Mouse (Mus musculus): ENCODE results near the gene Hes1. TPM values are rescaled to one million over a fixed set of nuclear protein-coding genes. Genes with fewer than 3 reads are reported as not detected.

Gene Hes1
- polyA plus RNA-seq, 1 experiment from 2014 or later, result 20.1 TPM

DNA sequence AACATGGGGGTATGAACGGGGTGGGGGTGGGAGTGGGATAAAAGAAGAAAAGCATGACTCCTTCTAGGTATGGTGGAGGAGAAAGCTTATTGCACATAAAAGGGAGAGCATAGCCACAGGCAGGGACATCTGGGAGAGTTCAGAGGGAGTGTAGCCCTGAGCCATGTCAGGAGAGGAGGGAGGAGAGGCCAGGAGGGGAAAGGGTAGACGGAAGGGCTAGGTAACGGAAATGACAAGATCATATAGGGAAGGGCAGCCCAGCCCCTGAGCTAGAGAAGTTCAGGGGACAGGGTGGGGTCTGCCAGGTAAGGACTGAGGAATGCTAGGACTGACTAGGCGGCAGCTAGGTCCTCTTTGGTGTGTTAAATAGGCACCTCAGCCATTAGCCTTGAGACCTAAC lies 17.8 kb downstream of the Hes1 start:
- Histone ChIP-seq H3K4me1 (ENCODE audit: insufficient read depth) (no peaks in the 10 kb centered on the region), H3K9me3 (ENCODE audit: low read length) (no peaks in the 10 kb centered on the region), H3K27ac (ENCODE audit: low read depth) (no peak overlapping the region), H3K9ac (replicated peaks) (no peak overlapping the region), H3K27me3 (ENCODE audit: insufficient read depth, low read length) (no peaks in the 10 kb centered on the region), H3K4me3 (ENCODE audit: low read depth, low read length) (no peak overlapping the region), H3K4me2 (ENCODE audit: low read depth, low read length) (no peak overlapping the region), H3K36me3 (replicated peaks; ENCODE audit: insufficient read depth, low read length) (no peaks in the 10 kb centered on the region)
- DNase-seq, result no peak
- ATAC-seq, result no peak
- WGBS (ENCODE audit: insufficient replicate concordance), result 71% methylated on average over 4 of the region's 4 CpGs
- TF ChIP-seq CTCF (IDR thresholded peaks at IDR 0.05; ENCODE audit: low read depth) (no peak), EP300 (IDR thresholded peaks at IDR 0.05; ENCODE audit: low read depth) (no peak)

DNA sequence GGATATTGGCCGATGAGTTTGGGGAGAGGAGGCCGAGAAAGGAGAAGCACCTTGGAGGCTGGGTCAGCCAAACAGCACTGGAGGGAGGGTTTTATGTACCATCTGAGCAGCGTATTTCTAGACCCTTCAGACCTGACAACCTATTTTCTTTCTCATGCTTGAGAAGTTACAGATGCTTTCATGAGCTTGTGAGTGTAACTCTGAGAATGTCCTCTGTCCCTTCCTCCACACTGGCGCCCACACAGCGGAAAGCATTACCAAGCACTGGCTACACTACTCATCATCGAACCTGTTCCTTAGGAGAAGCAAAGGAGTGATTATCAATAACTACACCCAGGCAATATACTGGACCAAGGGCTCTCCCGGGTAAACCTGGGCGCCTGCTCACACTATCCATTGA lies 18.8 kb downstream of the Hes1 start:
- Histone ChIP-seq H3K4me1 (ENCODE audit: insufficient read depth) (no peaks in the 10 kb centered on the region), H3K9ac (replicated peaks) (no peak overlapping the region), H3K36me3 (replicated peaks; ENCODE audit: insufficient read depth, low read length) (no peaks in the 10 kb centered on the region), H3K27me3 (ENCODE audit: insufficient read depth, low read length) (no peaks in the 10 kb centered on the region), H3K4me2 (ENCODE audit: low read depth, low read length) (no peak overlapping the region), H3K4me3 (ENCODE audit: low read depth, low read length) (no peak overlapping the region), H3K9me3 (ENCODE audit: low read length) (no peaks in the 10 kb centered on the region), H3K27ac (ENCODE audit: low read depth) (no peak overlapping the region)
- 83% methylated on average over 8 of the region's 8 CpGs for whole genome bisulfite sequencing (ENCODE audit: insufficient replicate concordance)
- TF ChIP-seq CTCF (IDR thresholded peaks at IDR 0.05; ENCODE audit: low read depth) (no peak), EP300 (IDR thresholded peaks at IDR 0.05; ENCODE audit: low read depth) (no peak)
- no peak for ATAC-seq
- DNase-seq, result no peak

DNA sequence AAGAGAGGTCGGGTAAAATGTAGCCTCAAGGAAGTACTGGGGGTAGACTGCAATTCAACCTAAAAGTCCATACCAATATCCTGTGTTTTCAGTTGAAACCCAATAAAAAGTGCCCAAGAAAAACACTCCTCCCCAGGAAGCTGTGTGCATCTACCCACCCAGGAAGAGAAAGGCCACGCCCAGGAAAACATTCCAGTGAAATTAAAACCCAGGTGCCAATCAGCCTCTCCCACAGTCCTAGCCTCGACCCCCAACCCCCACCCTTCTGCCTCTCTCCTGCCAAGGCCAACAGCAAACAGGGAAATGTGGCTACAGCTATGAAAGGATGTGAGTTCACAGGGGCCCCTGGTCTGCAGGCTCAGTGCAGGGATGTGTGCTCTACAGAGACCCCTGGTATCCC lies 19.4 kb downstream of the Hes1 start:
- ATAC-seq (no peak), DNase-seq (no peak)
- H3K27me3 ChIP-seq (ENCODE audit: insufficient read depth, low read length), result no peaks in the 10 kb centered on the region
- no peaks in the 10 kb centered on the region for H3K9me3 ChIP-seq (ENCODE audit: low read length)
- no peak overlapping the region for H3K4me2 ChIP-seq (ENCODE audit: low read depth, low read length)
- no peaks in the 10 kb centered on the region for H3K36me3 ChIP-seq (replicated peaks; ENCODE audit: insufficient read depth, low read length)
- TF ChIP-seq EP300 (IDR thresholded peaks at IDR 0.05; ENCODE audit: low read depth), result no peak
- H3K4me1 ChIP-seq (ENCODE audit: insufficient read depth), result no peaks in the 10 kb centered on the region
- H3K9ac ChIP-seq (replicated peaks), result no peak overlapping the region
- WGBS (ENCODE audit: insufficient replicate concordance), result 40% methylated on average over 3 of the region's 3 CpGs
- no peak overlapping the region for H3K4me3 ChIP-seq (ENCODE audit: low read depth, low read length)
- no peak overlapping the region for H3K27ac ChIP-seq (ENCODE audit: low read depth)

DNA sequence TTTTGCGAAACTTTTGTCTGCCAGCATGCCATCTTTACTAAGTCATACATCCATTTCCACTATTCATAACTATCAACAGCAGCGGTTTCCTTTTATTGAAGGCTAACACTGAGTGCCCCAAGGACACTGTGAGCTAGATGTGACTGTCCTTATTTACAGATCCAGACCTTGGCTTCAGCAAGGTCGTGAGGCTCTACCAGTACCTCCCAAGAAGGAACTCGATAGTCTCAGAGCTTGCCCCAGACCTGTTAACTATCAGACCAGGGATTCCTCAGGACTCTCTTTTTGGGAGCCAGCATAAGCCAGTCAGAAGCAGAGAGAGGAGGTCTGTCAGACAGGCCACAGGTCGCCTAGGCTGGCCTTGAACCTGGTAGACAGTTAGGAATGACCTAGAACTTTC lies 24.5 kb downstream of the Hes1 start:
- Histone ChIP-seq H3K27me3 (ENCODE audit: insufficient read depth, low read length) (no peaks in the 10 kb centered on the region), H3K36me3 (replicated peaks; ENCODE audit: insufficient read depth, low read length) (no peaks in the 10 kb centered on the region), H3K4me2 (ENCODE audit: low read depth, low read length) (no peak overlapping the region), H3K9me3 (ENCODE audit: low read length) (no peaks in the 10 kb centered on the region), H3K4me1 (ENCODE audit: insufficient read depth) (0 out of 2 replicates have a peak, but pooled peaks cover 2% of the 10 kb centered on the region), H3K27ac (ENCODE audit: low read depth) (no peak overlapping the region), H3K9ac (replicated peaks) (no peak overlapping the region), H3K4me3 (ENCODE audit: low read depth, low read length) (no peak overlapping the region)
- ATAC-seq (no peak), DNase-seq (no peak)
- 71% methylated on average over 5 of the region's 5 CpGs for WGBS (ENCODE audit: insufficient replicate concordance)
- TF ChIP-seq CTCF (IDR thresholded peaks at IDR 0.05; ENCODE audit: low read depth) (no peak), EP300 (IDR thresholded peaks at IDR 0.05; ENCODE audit: low read depth) (no peak)

DNA sequence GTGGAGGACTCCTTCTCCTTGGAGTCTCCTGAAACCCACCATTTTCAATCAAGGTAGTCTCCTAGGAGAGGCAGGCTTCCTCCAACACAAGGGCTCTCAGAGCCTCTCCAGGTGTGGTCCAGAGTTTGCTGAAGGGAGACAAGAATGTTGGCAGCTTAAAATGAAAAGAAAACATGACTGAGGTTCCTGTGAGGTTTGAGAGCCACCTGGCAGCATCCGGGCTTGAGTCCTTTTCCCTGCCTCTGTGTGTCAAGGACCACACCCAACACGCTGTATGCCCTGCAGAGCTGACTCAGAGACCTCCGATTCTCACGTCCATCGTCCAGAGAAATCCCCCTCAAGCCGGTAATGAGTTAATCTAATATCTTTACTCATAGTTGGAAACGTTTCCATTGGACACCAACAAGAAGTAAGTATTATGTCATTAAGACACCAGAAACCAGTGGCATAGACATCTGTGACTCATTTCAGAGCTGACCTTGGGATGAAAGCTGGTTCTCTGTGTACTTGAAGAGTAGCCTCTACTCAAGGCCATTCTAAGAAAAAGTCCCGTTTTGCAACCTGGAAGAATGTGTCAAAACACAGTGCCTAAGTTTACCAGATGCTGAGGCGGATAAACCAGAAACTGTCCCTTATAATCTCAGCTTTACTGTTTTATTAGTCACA lies 26.1 kb downstream of the Hes1 start:
- no peaks in the 10 kb centered on the region for H3K27me3 ChIP-seq (ENCODE audit: insufficient read depth, low read length)
- H3K4me2 ChIP-seq (ENCODE audit: low read depth, low read length), result no peak overlapping the region
- H3K4me3 ChIP-seq (ENCODE audit: low read depth, low read length), result no peak overlapping the region
- TF ChIP-seq CTCF (IDR thresholded peaks at IDR 0.05; ENCODE audit: low read depth), result no peak
- no peaks in the 10 kb centered on the region for H3K9me3 ChIP-seq (ENCODE audit: low read length)
- no peaks in the 10 kb centered on the region for H3K36me3 ChIP-seq (replicated peaks; ENCODE audit: insufficient read depth, low read length)
- no peak for DNase-seq
- no peak overlapping the region for H3K9ac ChIP-seq (replicated peaks)
- H3K27ac ChIP-seq (ENCODE audit: low read depth), result no peak overlapping the region
- 79% methylated on average over 9 of the region's 9 CpGs for WGBS (ENCODE audit: insufficient replicate concordance)
- ATAC-seq, result no peak
- H3K4me1 ChIP-seq (ENCODE audit: insufficient read depth), result 0 out of 2 replicates have a peak, but pooled peaks cover 2% of the 10 kb centered on the region

DNA sequence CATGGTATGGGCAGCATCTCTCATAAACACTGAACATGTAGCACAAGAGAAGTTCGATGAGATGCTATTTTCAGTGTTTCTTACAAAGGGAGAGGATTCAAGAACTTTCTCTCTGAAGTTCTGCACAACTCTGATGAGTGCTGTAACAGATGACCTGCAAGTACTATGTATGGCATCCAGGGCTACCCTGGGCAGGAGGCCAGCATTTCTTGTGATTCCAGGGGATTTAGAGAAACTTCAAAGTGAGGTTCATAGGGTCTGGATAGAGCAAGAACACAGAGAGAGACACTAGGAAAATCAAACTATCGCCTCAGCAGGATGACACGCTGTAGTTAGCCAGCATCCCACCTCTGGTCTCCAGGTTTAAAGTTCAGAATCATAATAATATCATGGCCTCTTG lies 31.9 kb downstream of the Hes1 start:
- no peaks in the 10 kb centered on the region for H3K36me3 ChIP-seq (replicated peaks; ENCODE audit: insufficient read depth, low read length)
- no peak overlapping the region for H3K27ac ChIP-seq (ENCODE audit: low read depth)

DNA sequence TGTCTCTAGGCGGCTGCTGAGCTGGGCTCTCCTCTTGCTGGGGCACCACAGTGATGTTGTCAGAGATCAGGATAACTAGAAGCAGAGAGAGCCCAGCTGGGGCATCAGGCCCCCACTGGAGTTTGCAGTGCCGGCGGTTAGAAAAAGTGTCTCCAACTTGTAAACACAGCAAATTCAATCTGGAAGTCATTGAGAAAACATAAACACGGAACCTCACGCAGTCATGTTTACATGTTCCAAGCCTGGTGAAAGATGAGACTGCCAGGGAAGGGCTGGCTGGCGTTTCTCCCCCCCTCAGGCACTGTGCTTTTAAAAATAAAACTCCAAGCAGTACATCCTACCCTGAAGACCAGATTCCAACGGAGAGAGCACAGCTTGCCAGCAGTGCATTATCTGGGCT lies 32.3 kb downstream of the Hes1 start:
- no peaks in the 10 kb centered on the region for H3K27me3 ChIP-seq (ENCODE audit: insufficient read depth, low read length)
- no peaks in the 10 kb centered on the region for H3K9me3 ChIP-seq (ENCODE audit: low read length)
- WGBS (ENCODE audit: insufficient replicate concordance), result 41% methylated on average over 7 of the region's 7 CpGs
- H3K4me1 ChIP-seq (ENCODE audit: insufficient read depth), result no peaks in the 10 kb centered on the region
- no peak overlapping the region for H3K4me2 ChIP-seq (ENCODE audit: low read depth, low read length)
- no peaks in the 10 kb centered on the region for H3K36me3 ChIP-seq (replicated peaks; ENCODE audit: insufficient read depth, low read length)
- DNase-seq (no peak), ATAC-seq (no peak)
- H3K27ac ChIP-seq (ENCODE audit: low read depth), result no peak overlapping the region
- no peak overlapping the region for H3K9ac ChIP-seq (replicated peaks)
- no peak overlapping the region for H3K4me3 ChIP-seq (ENCODE audit: low read depth, low read length)
- TF ChIP-seq CTCF (IDR thresholded peaks at IDR 0.05; ENCODE audit: low read depth) (no peak), EP300 (IDR thresholded peaks at IDR 0.05; ENCODE audit: low read depth) (no peak)

More for the DNA sequence above, 31.9 kb downstream of the Hes1 start:
- 68% methylated on average over 3 of the region's 3 CpGs for WGBS (ENCODE audit: insufficient replicate concordance)
- TF ChIP-seq EP300 (IDR thresholded peaks at IDR 0.05; ENCODE audit: low read depth) (no peak), CTCF (IDR thresholded peaks at IDR 0.05; ENCODE audit: low read depth) (no peak)
- DNase-seq (no peak), ATAC-seq (no peak)
- no peaks in the 10 kb centered on the region for H3K27me3 ChIP-seq (ENCODE audit: insufficient read depth, low read length)
- no peak overlapping the region for H3K4me2 ChIP-seq (ENCODE audit: low read depth, low read length)
- H3K9ac ChIP-seq (replicated peaks), result no peak overlapping the region
- no peak overlapping the region for H3K4me3 ChIP-seq (ENCODE audit: low read depth, low read length)
- no peaks in the 10 kb centered on the region for H3K9me3 ChIP-seq (ENCODE audit: low read length)
- no peaks in the 10 kb centered on the region for H3K4me1 ChIP-seq (ENCODE audit: insufficient read depth)
